Mouse (Mus musculus) adrenal gland, adult 8-10 months (tissue): ENCODE measurements around the gene Gm16440. TPM values are rescaled to one million over a fixed set of nuclear protein-coding genes. Genes with fewer than 3 reads are reported as not detected.
"Not testable (repeated sequence)": the region's sequence is repeated elsewhere in the genome, so short reads cannot be mapped to it uniquely, and the experiment has no call there.

Experiments used
- DNase-seq: peaks from one replicate; pipeline ENCODE4 v3.0.0; 2022
- total RNA-seq, 4 experiments: library from RNA; stranded (reverse); gene quantifications; 2 replicates each; pipeline ENCODE4 v1.2.4; 2022

Gm16440 gene
- not detected for total RNA-seq

- not testable (repeated sequence) for DNase-seq
Observed at GRCm38 (mm10) chr14:6390219-6390618, at the start of gene Gm16440. TSS of gene Gm16440 (minus strand) at chr14:6390319.

- DNase-seq, result not testable (repeated sequence)
Observed at GRCm38 (mm10) chr14:6426766-6427165, 36.6 kb upstream of the Gm16440 start.

GRCm38 (mm10) chr14:6426353-6426752 is 36.2 kb upstream of the Gm16440 start:
- DNase-seq, result not testable (repeated sequence)

GRCm38 (mm10) chr14:6412382-6412781 is 22.3 kb upstream of the Gm16440 start, which contains the start of gene Gm3591:
TSS of gene Gm3591 (minus strand) at chr14:6412482.
- not testable (repeated sequence) for DNase-seq

- not testable (repeated sequence) for DNase-seq
Observed at GRCm38 (mm10) chr14:6343578-6343977, 46.5 kb downstream of the Gm16440 start, which contains the start of gene Gm3618. TSS of gene Gm3618 (minus strand) at chr14:6343678.

Other genes with a start within 250 kb of the Gm16440 start
- not detected for gene Gm21560, start 171.0 kb downstream of the Gm16440 start, total RNA-seq
- gene Gm3411, start 103.1 kb downstream of the Gm16440 start, total RNA-seq, result under 1 TPM in 2 of 4 experiments, not detected in 2; 0.31 to 0.92 TPM
- gene Gm21103, start 85.5 kb downstream of the Gm16440 start, total RNA-seq, result not detected
- not detected for gene Gm3618, start 46.6 kb downstream of the Gm16440 start, total RNA-seq
- not detected for gene Gm3591, start 22.2 kb upstream of the Gm16440 start, total RNA-seq
- not detected for gene Gm3594, start 54.3 kb upstream of the Gm16440 start, total RNA-seq
- not detected for gene Gm8356, start 147.0 kb upstream of the Gm16440 start, total RNA-seq
- gene Gm3629, start 200.3 kb upstream of the Gm16440 start, total RNA-seq, result under 1 TPM in 1 of 4 experiments, not detected in 3; 0.52 TPM
- not detected for gene Gm3460, start 232.1 kb upstream of the Gm16440 start, total RNA-seq